Mouse (Mus musculus): Measurements from ENCODE around the gene Cxadr. TPM values are rescaled to one million over a fixed set of nuclear protein-coding genes. Genes with fewer than 3 reads are reported as not detected.
A peak's percentile ranks its signal among the peaks of the same experiment; 100 is the strongest.

Gene Cxadr
- polyA plus RNA-seq, 1 experiment from 2014 or later, result 37.2 TPM

- H3K4me3 ChIP-seq (ENCODE audit: low read length), result no peak overlapping the region
- peak; percentile 60; the same call in 1 of the 2 replicates for ATAC-seq (ENCODE audit: low FRiP score, low TSS enrichment)
- no peak overlapping the region for H3K27ac ChIP-seq (ENCODE audit: low read length)
- H3K27me3 ChIP-seq (ENCODE audit: insufficient read depth, low read length), result no peaks in the 10 kb centered on the region
- no peaks in the 10 kb centered on the region for H3K9me3 ChIP-seq (ENCODE audit: low read length)
- H3K9ac ChIP-seq (replicated peaks; ENCODE audit: low read length), result no peak overlapping the region
- WGBS, result 18% methylated on average over 7 of the region's 7 CpGs
- peaks cover 10% of the 10 kb centered on the region; the same call in 1 of the 2 replicates for H3K4me1 ChIP-seq (ENCODE audit: insufficient read depth, low read length)
- H3K36me3 ChIP-seq (ENCODE audit: insufficient read depth, low read length), result 0 out of 2 replicates have a peak, but pooled peaks cover 3% of the 10 kb centered on the region
- no peak overlapping the region; the same call in 1 of the 2 replicates for H3K4me2 ChIP-seq (replicated peaks; ENCODE audit: low read depth, low read length)
Measured at GRCm38 (mm10) chr16:78321559-78321958, 20.3 kb downstream of the Cxadr start.

- Histone ChIP-seq H3K27ac (ENCODE audit: low read length) (no peak overlapping the region), H3K4me1 (ENCODE audit: insufficient read depth, low read length) (peaks cover 10% of the 10 kb centered on the region; the same call in 1 of the 2 replicates), H3K27me3 (ENCODE audit: insufficient read depth, low read length) (no peaks in the 10 kb centered on the region), H3K9ac (replicated peaks; ENCODE audit: low read length) (no peak overlapping the region), H3K4me3 (ENCODE audit: low read length) (no peak overlapping the region), H3K36me3 (ENCODE audit: insufficient read depth, low read length) (peaks cover 9% of the 10 kb centered on the region; the same call in 1 of the 2 replicates), H3K4me2 (replicated peaks; ENCODE audit: low read depth, low read length) (no peak overlapping the region), H3K9me3 (ENCODE audit: low read length) (no peaks in the 10 kb centered on the region)
- ATAC-seq (ENCODE audit: low FRiP score, low TSS enrichment), result no peak
- 58% methylated on average over 7 of the region's 7 CpGs for WGBS
Measured at GRCm38 (mm10) chr16:78322140-78322539, 20.9 kb downstream of the Cxadr start.

GRCm38 (mm10) chr16:78325972-78326848 lies 24.9 kb downstream of the Cxadr start:
- peaks cover 22% of the 10 kb centered on the region for H3K36me3 ChIP-seq (ENCODE audit: insufficient read depth, low read length)
- ATAC-seq (ENCODE audit: low FRiP score, low TSS enrichment), result 0 out of 2 replicates have a peak, but pooled peaks have one; percentile 52
- 75% methylated on average over 27 of the region's 27 CpGs for WGBS
- no peaks in the 10 kb centered on the region for H3K27me3 ChIP-seq (ENCODE audit: insufficient read depth, low read length)
- no peaks in the 10 kb centered on the region for H3K9me3 ChIP-seq (ENCODE audit: low read length)
- no peak overlapping the region for H3K9ac ChIP-seq (replicated peaks; ENCODE audit: low read length)
- H3K4me3 ChIP-seq (ENCODE audit: low read length), result no peak overlapping the region
- H3K4me1 ChIP-seq (ENCODE audit: insufficient read depth, low read length), result peaks cover 10% of the 10 kb centered on the region; the same call in 1 of the 2 replicates
- H3K4me2 ChIP-seq (replicated peaks; ENCODE audit: low read depth, low read length), result 0 out of 2 replicates have a peak overlapping the region, but pooled peaks have one; percentile 14
- H3K27ac ChIP-seq (ENCODE audit: low read length), result no peak overlapping the region

- no peak overlapping the region for H3K4me2 ChIP-seq (replicated peaks; ENCODE audit: low read depth, low read length)
- H3K36me3 ChIP-seq (ENCODE audit: insufficient read depth, low read length), result peaks cover 22% of the 10 kb centered on the region
- H3K9me3 ChIP-seq (ENCODE audit: low read length), result no peaks in the 10 kb centered on the region
- H3K4me3 ChIP-seq (ENCODE audit: low read length), result no peak overlapping the region
- H3K27ac ChIP-seq (ENCODE audit: low read length), result no peak overlapping the region
- no peak overlapping the region for H3K9ac ChIP-seq (replicated peaks; ENCODE audit: low read length)
- no peak for ATAC-seq (ENCODE audit: low FRiP score, low TSS enrichment)
- H3K4me1 ChIP-seq (ENCODE audit: insufficient read depth, low read length), result no peaks in the 10 kb centered on the region
- no peaks in the 10 kb centered on the region for H3K27me3 ChIP-seq (ENCODE audit: insufficient read depth, low read length)
- WGBS, result 67% methylated on average over 7 of the region's 7 CpGs
Measured at GRCm38 (mm10) chr16:78327562-78327961, 26.3 kb downstream of the Cxadr start.

GRCm38 (mm10) chr16:78327999-78328398 lies 26.7 kb downstream of the Cxadr start:
- no peak for ATAC-seq (ENCODE audit: low FRiP score, low TSS enrichment)
- whole genome bisulfite sequencing, result 93% methylated on average over 12 of the region's 12 CpGs

GRCm38 (mm10) chr16:78337226-78337625 lies 35.9 kb downstream of the Cxadr start:
- H3K9ac ChIP-seq (replicated peaks; ENCODE audit: low read length), result 0 out of 2 replicates have a peak overlapping the region, but pooled peaks have one; percentile 35
- peaks cover 7% of the 10 kb centered on the region; the same call in 1 of the 2 replicates for H3K4me1 ChIP-seq (ENCODE audit: insufficient read depth, low read length)
- peaks cover 26% of the 10 kb centered on the region for H3K36me3 ChIP-seq (ENCODE audit: insufficient read depth, low read length)
- H3K27ac ChIP-seq (ENCODE audit: low read length), result 0 out of 2 replicates have a peak overlapping the region, but pooled peaks have one; percentile 3
- ATAC-seq (ENCODE audit: low FRiP score, low TSS enrichment), result peak; percentile 90
- H3K4me3 ChIP-seq (ENCODE audit: low read length), result no peak overlapping the region
- no peaks in the 10 kb centered on the region for H3K27me3 ChIP-seq (ENCODE audit: insufficient read depth, low read length)
- H3K9me3 ChIP-seq (ENCODE audit: low read length), result no peaks in the 10 kb centered on the region
- H3K4me2 ChIP-seq (replicated peaks; ENCODE audit: low read depth, low read length), result no peak overlapping the region
- WGBS, result 19% methylated on average over 8 of the region's 8 CpGs

More at GRCm38 (mm10) chr16:78327999-78328398, 26.7 kb downstream of the Cxadr start:
- Histone ChIP-seq H3K4me3 (ENCODE audit: low read length) (no peak overlapping the region), H3K9me3 (ENCODE audit: low read length) (no peaks in the 10 kb centered on the region), H3K4me2 (replicated peaks; ENCODE audit: low read depth, low read length) (no peak overlapping the region), H3K27me3 (ENCODE audit: insufficient read depth, low read length) (no peaks in the 10 kb centered on the region), H3K27ac (ENCODE audit: low read length) (no peak overlapping the region), H3K9ac (replicated peaks; ENCODE audit: low read length) (no peak overlapping the region), H3K4me1 (ENCODE audit: insufficient read depth, low read length) (no peaks in the 10 kb centered on the region), H3K36me3 (ENCODE audit: insufficient read depth, low read length) (peaks cover 22% of the 10 kb centered on the region)

- no peak for ATAC-seq (ENCODE audit: low FRiP score, low TSS enrichment)
- H3K9ac ChIP-seq (replicated peaks; ENCODE audit: low read length), result no peak overlapping the region
- WGBS, result 84% methylated on average over 4 of the region's 4 CpGs
- no peaks in the 10 kb centered on the region for H3K27me3 ChIP-seq (ENCODE audit: insufficient read depth, low read length)
- no peak overlapping the region for H3K4me2 ChIP-seq (replicated peaks; ENCODE audit: low read depth, low read length)
- no peaks in the 10 kb centered on the region for H3K36me3 ChIP-seq (ENCODE audit: insufficient read depth, low read length)
- no peak overlapping the region for H3K4me3 ChIP-seq (ENCODE audit: low read length)
- no peak overlapping the region for H3K27ac ChIP-seq (ENCODE audit: low read length)
- H3K4me1 ChIP-seq (ENCODE audit: insufficient read depth, low read length), result peaks cover 9% of the 10 kb centered on the region; the same call in 1 of the 2 replicates
- no peaks in the 10 kb centered on the region for H3K9me3 ChIP-seq (ENCODE audit: low read length)
Measured at GRCm38 (mm10) chr16:78341356-78341755, 40.1 kb downstream of the Cxadr start.

GRCm38 (mm10) chr16:78342767-78343166 lies 41.5 kb downstream of the Cxadr start:
- no peak overlapping the region for H3K4me2 ChIP-seq (replicated peaks; ENCODE audit: low read depth, low read length)
- no peak overlapping the region for H3K27ac ChIP-seq (ENCODE audit: low read length)
- H3K4me3 ChIP-seq (ENCODE audit: low read length), result no peak overlapping the region
- H3K4me1 ChIP-seq (ENCODE audit: insufficient read depth, low read length), result 0 out of 2 replicates have a peak, but pooled peaks cover 2% of the 10 kb centered on the region
- no peaks in the 10 kb centered on the region for H3K36me3 ChIP-seq (ENCODE audit: insufficient read depth, low read length)
- H3K9ac ChIP-seq (replicated peaks; ENCODE audit: low read length), result no peak overlapping the region
- H3K27me3 ChIP-seq (ENCODE audit: insufficient read depth, low read length), result no peaks in the 10 kb centered on the region
- H3K9me3 ChIP-seq (ENCODE audit: low read length), result no peaks in the 10 kb centered on the region
- 95% methylated on average over 5 of the region's 5 CpGs for WGBS
- ATAC-seq (ENCODE audit: low FRiP score, low TSS enrichment), result no peak

- peak; percentile 21; the same call in 1 of the 2 replicates for ATAC-seq (ENCODE audit: low FRiP score, low TSS enrichment)
- H3K4me3 ChIP-seq (ENCODE audit: low read length), result no peak overlapping the region
- no peaks in the 10 kb centered on the region for H3K27me3 ChIP-seq (ENCODE audit: insufficient read depth, low read length)
- H3K4me1 ChIP-seq (ENCODE audit: insufficient read depth, low read length), result 0 out of 2 replicates have a peak, but pooled peaks cover 2% of the 10 kb centered on the region
- no peak overlapping the region for H3K4me2 ChIP-seq (replicated peaks; ENCODE audit: low read depth, low read length)
- H3K9ac ChIP-seq (replicated peaks; ENCODE audit: low read length), result no peak overlapping the region
- 54% methylated on average over 6 of the region's 6 CpGs for WGBS
- no peaks in the 10 kb centered on the region for H3K9me3 ChIP-seq (ENCODE audit: low read length)
- 0 out of 2 replicates have a peak, but pooled peaks cover 3% of the 10 kb centered on the region for H3K36me3 ChIP-seq (ENCODE audit: insufficient read depth, low read length)
- peak overlapping the region; percentile 0; the same call in 1 of the 2 replicates for H3K27ac ChIP-seq (ENCODE audit: low read length)
Measured at GRCm38 (mm10) chr16:78343792-78344191, 42.5 kb downstream of the Cxadr start.
